Mouse (Mus musculus) left cerebral cortex, adult 6 months (tissue): ENCODE measurements around the gene Olfr743. TPM values are rescaled to one million over a fixed set of nuclear protein-coding genes. Genes with fewer than 3 reads are reported as not detected.

Experiments
- long read RNA-seq, 2 experiments: library from polyadenylated mRNA; unstranded; transcript quantifications; one replicate each; pipeline ENCODE4 v2.0.0; 2019 to 2020
- polyA plus RNA-seq: library from polyadenylated mRNA; unstranded; fragments of <200 nt; fragmentation: Nextera tagmentation; gene quantifications from 2 replicates; pipeline ENCODE4 v1.2.3, GENCODE M21; 2021

The Olfr743 gene
- polyA plus RNA-seq = not detected in 2 replicates
- long read RNA-seq, experiment 1 = 0 reads
- long read RNA-seq, experiment 2 = 0 reads

GRCm38 (mm10) chr14:50521539-50521938, at the start of gene Olfr743:
Olfr743 (plus strand) TSS chr14:50521839.

GRCm38 (mm10) chr14:50472438-50472837, 49.2 kb upstream of the Olfr743 start, which contains the start of gene Olfr741:
Olfr741 (plus strand) TSS chr14:50472738.

DNA sequence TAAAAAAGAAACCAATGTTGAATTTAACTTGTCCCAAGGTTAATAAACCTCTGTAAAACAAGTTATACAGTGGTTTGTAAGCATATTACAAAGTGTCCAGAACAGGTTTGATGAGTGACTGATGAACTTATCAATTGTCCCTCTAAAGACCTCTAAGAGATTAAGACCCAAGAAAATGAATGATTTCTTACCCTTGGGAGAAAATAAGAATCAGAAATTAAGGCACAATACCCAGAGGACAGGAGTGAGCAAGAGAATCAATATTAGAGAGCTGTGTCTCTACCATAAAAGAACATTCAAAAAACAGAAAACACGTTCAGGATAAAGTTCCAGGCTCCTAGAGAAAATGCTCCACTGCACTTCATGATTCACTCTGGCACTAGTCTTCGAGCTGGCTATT, 18.3 kb upstream of the Olfr743 start, which contains the start of gene Olfr742:
Gene Olfr742, plus strand, starts transcription at position 301 of the 400 bp plus-strand sequence.

Other genes starting within 250 kb of the Olfr743 start
- gene Olfr732, start 237.6 kb upstream of the Olfr743 start, polyA plus RNA-seq = not detected in 2 replicates
- not detected in 2 replicates for gene Olfr733, start 220.3 kb upstream of the Olfr743 start, polyA plus RNA-seq
- gene Olfr734, start 195.1 kb upstream of the Olfr743 start, polyA plus RNA-seq = not detected in 2 replicates
- gene Olfr735, start 173.0 kb upstream of the Olfr743 start, polyA plus RNA-seq = not detected in 2 replicates
- not detected in 2 replicates for gene Tlr11, start 163.9 kb upstream of the Olfr743 start, polyA plus RNA-seq
- gene Olfr736, start 140.7 kb upstream of the Olfr743 start, polyA plus RNA-seq = not detected in 2 replicates
- not detected in 2 replicates for gene Olfr738, start 114.3 kb upstream of the Olfr743 start, polyA plus RNA-seq
- not detected in 2 replicates for gene Olfr739, start 103.2 kb upstream of the Olfr743 start, polyA plus RNA-seq
- not detected in 2 replicates for gene Olfr740, start 76.3 kb upstream of the Olfr743 start, polyA plus RNA-seq
- gene Olfr741, start 49.1 kb upstream of the Olfr743 start, polyA plus RNA-seq = not detected in 2 replicates
- not detected in 2 replicates for gene Olfr742, start 18.2 kb upstream of the Olfr743 start, polyA plus RNA-seq
- gene Olfr744, start 93.0 kb downstream of the Olfr743 start, polyA plus RNA-seq = not detected in 2 replicates
- not detected in 2 replicates for gene Olfr745, start 117.5 kb downstream of the Olfr743 start, polyA plus RNA-seq
- not detected in 2 replicates for gene Olfr746, start 125.2 kb downstream of the Olfr743 start, polyA plus RNA-seq
- gene Olfr747, start 171.4 kb downstream of the Olfr743 start, polyA plus RNA-seq = not detected in 2 replicates
- not detected in 2 replicates for gene Olfr748, start 185.5 kb downstream of the Olfr743 start, polyA plus RNA-seq
- gene Olfr749, start 223.3 kb downstream of the Olfr743 start, polyA plus RNA-seq = not detected in 2 replicates